Mouse (Mus musculus): ENCODE results near the gene Gm29866.
"Not testable (repeated sequence)": the region's sequence is repeated elsewhere in the genome, so short reads cannot be mapped to it uniquely, and the experiment has no call there.

Gm29866 gene

DNA sequence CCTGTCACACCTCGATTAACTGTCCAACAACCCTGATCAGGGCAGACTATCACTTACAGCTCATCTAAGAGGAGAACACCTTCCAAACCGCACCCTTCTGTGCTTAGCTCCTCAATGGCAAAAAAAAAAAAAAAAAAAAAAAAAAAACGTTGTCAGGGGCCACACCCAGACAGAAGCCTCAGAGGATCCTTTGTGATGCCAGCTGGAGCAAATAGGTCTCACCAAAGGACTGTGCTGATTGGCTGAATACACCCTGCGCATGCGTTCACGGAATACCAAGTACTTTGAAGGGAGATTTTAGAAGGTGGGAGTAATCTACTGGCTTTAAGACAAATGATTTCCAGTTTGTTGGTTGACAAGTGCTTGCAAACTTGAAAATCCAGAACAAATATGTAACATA, at the start of gene Gm29866:
Gene Gm29866 (minus strand): TSS at position 101 of the 400 bp plus-strand sequence.
- not testable (repeated sequence) for DNase-seq

Measured in thymus, adult 18-20 months (tissue).